Mouse (Mus musculus): ENCODE measurements around the gene Vwf.

GRCm38 (mm10) chr6:125510645-125511044 lies 35.9 kb upstream of the Vwf start:
- no peak for TF ChIP-seq POLR2A (IDR thresholded peaks at IDR 0.05; ENCODE audit: borderline replicate concordance, extremely low read depth, low read depth, low read length)
- TF ChIP-seq CTCF (IDR thresholded peaks at IDR 0.05; ENCODE audit: insufficient read depth, low read length), result no peak

Data from lung, adult 2 months (tissue).